Mouse (Mus musculus): Measurements from ENCODE around the gene Olfr1257. TPM values are rescaled to one million over a fixed set of nuclear protein-coding genes. Genes with fewer than 3 reads are reported as not detected.
"Not testable (repeated sequence)": the region's sequence is repeated elsewhere in the genome, so short reads cannot be mapped to it uniquely, and the experiment has no call there.

Olfr1257 gene
- polyA plus RNA-seq (2017; shearing (Covaris generic)) = not detected

- ATAC-seq = no peak
These were observed at the start of gene Olfr1257 for GRCm38 (mm10) chr2:89878137-89878536. Gene Olfr1257 (plus strand): TSS chr2:89878437.

GRCm38 (mm10) chr2:89841455-89841854 is 36.8 kb upstream of the Olfr1257 start, which contains the start of gene Olfr1256:
Gene Olfr1256 (minus strand): TSS chr2:89841555.
- no peak for ATAC-seq

- no peak for ATAC-seq
These were observed 30.1 kb upstream of the Olfr1257 start, which contains the start of gene Olfr48 for GRCm38 (mm10) chr2:89848105-89848504. Gene Olfr48 (minus strand): TSS chr2:89848205.

GRCm38 (mm10) chr2:89849230-89849629 is 29.0 kb upstream of the Olfr1257 start:
- no peak for ATAC-seq

- not testable (repeated sequence) for ATAC-seq
These were observed 34.4 kb downstream of the Olfr1257 start for GRCm38 (mm10) chr2:89912616-89913015.

GRCm38 (mm10) chr2:89927009-89927408 is 48.8 kb downstream of the Olfr1257 start, which contains the start of gene Olfr1258:
Gene Olfr1258 (plus strand): TSS chr2:89927309.
- ATAC-seq = no peak

Other genes with a start within 250 kb of the Olfr1257 start
- not detected for gene Olfr1249, start 243.5 kb upstream of the Olfr1257 start, polyA plus RNA-seq (2017; shearing (Covaris generic))
- not detected for gene Olfr1250, start 217.0 kb upstream of the Olfr1257 start, polyA plus RNA-seq (2017; shearing (Covaris generic))
- not detected for gene Olfr1251, start 206.5 kb upstream of the Olfr1257 start, polyA plus RNA-seq (2017; shearing (Covaris generic))
- not detected for gene Olfr1252, start 153.4 kb upstream of the Olfr1257 start, polyA plus RNA-seq (2017; shearing (Covaris generic))
- gene Olfr1253, start 121.3 kb upstream of the Olfr1257 start, polyA plus RNA-seq (2017; shearing (Covaris generic)) = under 1 TPM in 1 of 2 experiments, not detected in 1; 0.34 TPM
- gene Olfr1254, start 84.8 kb upstream of the Olfr1257 start, polyA plus RNA-seq (2017; shearing (Covaris generic)) = not detected
- not detected for gene Olfr1255, start 66.4 kb upstream of the Olfr1257 start, polyA plus RNA-seq (2017; shearing (Covaris generic))
- gene Olfr1256, start 36.9 kb upstream of the Olfr1257 start, polyA plus RNA-seq (2017; shearing (Covaris generic)) = not detected
- gene Olfr48, start 30.2 kb upstream of the Olfr1257 start, polyA plus RNA-seq (2017; shearing (Covaris generic)) = not detected
- under 1 TPM in 1 of 2 experiments, not detected in 1; 0.09 TPM for gene Olfr1258, start 48.9 kb downstream of the Olfr1257 start, polyA plus RNA-seq (2017; shearing (Covaris generic))
- gene Olfr1259, start 70.2 kb downstream of the Olfr1257 start, polyA plus RNA-seq (2017; shearing (Covaris generic)) = not detected
- not detected for gene Olfr1260, start 95.9 kb downstream of the Olfr1257 start, polyA plus RNA-seq (2017; shearing (Covaris generic))
- not detected for gene Olfr1261, start 112.8 kb downstream of the Olfr1257 start, polyA plus RNA-seq (2017; shearing (Covaris generic))
- not detected for gene Olfr1262, start 121.7 kb downstream of the Olfr1257 start, polyA plus RNA-seq (2017; shearing (Covaris generic))
- gene Olfr1263, start 133.7 kb downstream of the Olfr1257 start, polyA plus RNA-seq (2017; shearing (Covaris generic)) = not detected
- not detected for gene Olfr1264, start 147.1 kb downstream of the Olfr1257 start, polyA plus RNA-seq (2017; shearing (Covaris generic))
- not detected for gene Olfr1265, start 156.9 kb downstream of the Olfr1257 start, polyA plus RNA-seq (2017; shearing (Covaris generic))
- gene Olfr140, start 185.2 kb downstream of the Olfr1257 start, polyA plus RNA-seq (2017; shearing (Covaris generic)) = not detected
- gene Olfr1269, start 243.0 kb downstream of the Olfr1257 start, polyA plus RNA-seq (2017; shearing (Covaris generic)) = under 1 TPM in 1 of 2 experiments, not detected in 1; 0.09 TPM